Mouse (Mus musculus): ENCODE measurements around the gene Rpl13a. TPM values are rescaled to one million over a fixed set of nuclear protein-coding genes. Genes with fewer than 3 reads are reported as not detected.

Rpl13a gene
- polyA plus RNA-seq, 1 experiment from 2014 or later: 1,710 TPM

DNA sequence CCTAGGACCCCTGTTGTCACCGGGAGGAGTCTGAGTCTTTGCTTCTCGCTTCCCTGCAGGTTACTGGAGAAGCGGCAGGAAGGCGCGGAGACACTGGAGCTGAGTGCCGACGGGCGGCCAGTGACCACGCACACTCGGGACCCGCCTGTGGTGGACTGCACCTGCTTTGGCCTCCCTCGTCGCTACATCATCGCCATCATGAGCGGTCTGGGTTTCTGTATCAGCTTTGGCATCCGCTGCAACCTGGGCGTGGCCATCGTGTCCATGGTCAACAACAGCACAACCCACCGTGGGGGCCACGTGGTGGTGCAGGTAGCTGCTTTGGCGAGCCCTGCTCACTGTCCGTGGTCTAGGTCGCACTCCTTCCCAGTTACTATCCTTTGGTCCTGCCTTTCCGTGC is 40.1 kb upstream of the Rpl13a start:
- H3K4me1 ChIP-seq (replicated peaks; ENCODE audit: control insufficient read depth, insufficient read depth, low read length): no peaks in the 10 kb centered on the region
- ATAC-seq (replicated peaks; ENCODE audit: low FRiP score, low TSS enrichment, low read depth): no peak
- WGBS: 7% methylated on average over 24 of the region's 24 CpGs
- H3K27ac ChIP-seq (ENCODE audit: low read depth): no peak overlapping the region
- no peak for DNase-seq (ENCODE audit: low spot score)
- no peaks in the 10 kb centered on the region for H3K36me3 ChIP-seq (ENCODE audit: control insufficient read depth, insufficient read depth, low read length)
- H3K4me2 ChIP-seq (ENCODE audit: low read length): no peak overlapping the region
- no peak overlapping the region for H3K9ac ChIP-seq (ENCODE audit: low read length)
- no peak overlapping the region for H3K4me3 ChIP-seq (ENCODE audit: low read depth, low read length)
- peaks cover 21% of the 10 kb centered on the region for H3K9me3 ChIP-seq (ENCODE audit: control insufficient read depth, low read length)
- peaks cover 73% of the 10 kb centered on the region for H3K27me3 ChIP-seq (replicated peaks; ENCODE audit: control insufficient read depth, insufficient read depth, low read length)

- 2% methylated on average over 19 of the region's 19 CpGs for WGBS
These were observed 39.3 kb upstream of the Rpl13a start for GRCm38 (mm10) chr7:45167761-45168445.

DNA sequence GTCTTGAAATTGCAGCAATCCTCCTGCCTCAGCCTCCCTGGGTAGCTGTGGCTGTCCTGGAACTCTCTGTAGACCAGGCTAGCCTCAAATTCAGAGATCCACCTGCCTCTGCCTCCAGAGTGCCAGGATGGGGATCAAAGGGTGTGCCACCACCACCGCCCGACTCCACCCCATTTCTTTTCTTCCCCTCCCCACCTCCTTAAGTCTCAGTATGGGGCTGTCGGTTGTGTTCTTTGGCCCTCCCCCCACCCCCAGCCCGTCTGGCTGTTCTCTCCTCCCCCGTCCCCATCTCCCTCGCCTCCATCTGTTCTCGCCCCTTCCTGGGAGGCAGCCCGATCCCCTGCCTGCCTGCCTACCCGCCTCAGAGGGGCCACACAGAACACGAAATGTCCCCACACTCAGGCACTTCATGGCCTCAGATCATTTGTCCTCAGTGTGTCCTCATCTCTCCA is 38.4 kb upstream of the Rpl13a start:
- no peaks in the 10 kb centered on the region for H3K36me3 ChIP-seq (ENCODE audit: control insufficient read depth, insufficient read depth, low read length)
- 27% methylated on average over 10 of the region's 10 CpGs for WGBS
- no peak overlapping the region for H3K4me3 ChIP-seq (ENCODE audit: low read depth, low read length)
- H3K9me3 ChIP-seq (ENCODE audit: control insufficient read depth, low read length): peaks cover 21% of the 10 kb centered on the region
- no peak for DNase-seq (ENCODE audit: low spot score)
- no peaks in the 10 kb centered on the region for H3K4me1 ChIP-seq (replicated peaks; ENCODE audit: control insufficient read depth, insufficient read depth, low read length)
- H3K9ac ChIP-seq (ENCODE audit: low read length): no peak overlapping the region
- no peak overlapping the region for H3K27ac ChIP-seq (ENCODE audit: low read depth)
- peaks cover 84% of the 10 kb centered on the region for H3K27me3 ChIP-seq (replicated peaks; ENCODE audit: control insufficient read depth, insufficient read depth, low read length)
- no peak for ATAC-seq (replicated peaks; ENCODE audit: low FRiP score, low TSS enrichment, low read depth)
- H3K4me2 ChIP-seq (ENCODE audit: low read length): no peak overlapping the region

More at GRCm38 (mm10) chr7:45167761-45168445, 39.3 kb upstream of the Rpl13a start:
- Histone ChIP-seq H3K4me2 (ENCODE audit: low read length) (no peak overlapping the region), H3K36me3 (ENCODE audit: control insufficient read depth, insufficient read depth, low read length) (no peaks in the 10 kb centered on the region), H3K27me3 (replicated peaks; ENCODE audit: control insufficient read depth, insufficient read depth, low read length) (peaks cover 77% of the 10 kb centered on the region), H3K4me1 (replicated peaks; ENCODE audit: control insufficient read depth, insufficient read depth, low read length) (no peaks in the 10 kb centered on the region), H3K27ac (ENCODE audit: low read depth) (no peak overlapping the region), H3K9ac (ENCODE audit: low read length) (no peak overlapping the region), H3K9me3 (ENCODE audit: control insufficient read depth, low read length) (peaks cover 21% of the 10 kb centered on the region), H3K4me3 (ENCODE audit: low read depth, low read length) (no peak overlapping the region)
- DNase-seq (ENCODE audit: low spot score): no peak
- no peak for ATAC-seq (replicated peaks; ENCODE audit: low FRiP score, low TSS enrichment, low read depth)

GRCm38 (mm10) chr7:45165701-45166100 is 37.1 kb upstream of the Rpl13a start:
- peaks cover 2% of the 10 kb centered on the region; the same call in 1 of the 2 replicates for H3K36me3 ChIP-seq (ENCODE audit: control insufficient read depth, insufficient read depth, low read length)
- 47% methylated on average over 11 of the region's 11 CpGs for WGBS
- no peak overlapping the region for H3K27ac ChIP-seq (ENCODE audit: low read depth)
- no peak overlapping the region for H3K4me3 ChIP-seq (ENCODE audit: low read depth, low read length)
- no peak overlapping the region for H3K4me2 ChIP-seq (ENCODE audit: low read length)
- no peaks in the 10 kb centered on the region for H3K4me1 ChIP-seq (replicated peaks; ENCODE audit: control insufficient read depth, insufficient read depth, low read length)
- H3K9ac ChIP-seq (ENCODE audit: low read length): no peak overlapping the region
- H3K27me3 ChIP-seq (replicated peaks; ENCODE audit: control insufficient read depth, insufficient read depth, low read length): peaks cover 78% of the 10 kb centered on the region
- DNase-seq (ENCODE audit: low spot score): no peak
- peaks cover 21% of the 10 kb centered on the region for H3K9me3 ChIP-seq (ENCODE audit: control insufficient read depth, low read length)
- no peak for ATAC-seq (replicated peaks; ENCODE audit: low FRiP score, low TSS enrichment, low read depth)

GRCm38 (mm10) chr7:45164833-45165232 is 36.3 kb upstream of the Rpl13a start:
- 72% methylated on average over 5 of the region's 5 CpGs for WGBS
- H3K27me3 ChIP-seq (replicated peaks; ENCODE audit: control insufficient read depth, insufficient read depth, low read length): peaks cover 76% of the 10 kb centered on the region
- H3K9me3 ChIP-seq (ENCODE audit: control insufficient read depth, low read length): peaks cover 12% of the 10 kb centered on the region
- no peak overlapping the region for H3K27ac ChIP-seq (ENCODE audit: low read depth)
- no peak for ATAC-seq (replicated peaks; ENCODE audit: low FRiP score, low TSS enrichment, low read depth)
- H3K36me3 ChIP-seq (ENCODE audit: control insufficient read depth, insufficient read depth, low read length): peaks cover 11% of the 10 kb centered on the region
- no peak overlapping the region for H3K9ac ChIP-seq (ENCODE audit: low read length)
- DNase-seq (ENCODE audit: low spot score): no peak
- H3K4me2 ChIP-seq (ENCODE audit: low read length): no peak overlapping the region
- H3K4me3 ChIP-seq (ENCODE audit: low read depth, low read length): no peak overlapping the region
- no peaks in the 10 kb centered on the region for H3K4me1 ChIP-seq (replicated peaks; ENCODE audit: control insufficient read depth, insufficient read depth, low read length)

DNA sequence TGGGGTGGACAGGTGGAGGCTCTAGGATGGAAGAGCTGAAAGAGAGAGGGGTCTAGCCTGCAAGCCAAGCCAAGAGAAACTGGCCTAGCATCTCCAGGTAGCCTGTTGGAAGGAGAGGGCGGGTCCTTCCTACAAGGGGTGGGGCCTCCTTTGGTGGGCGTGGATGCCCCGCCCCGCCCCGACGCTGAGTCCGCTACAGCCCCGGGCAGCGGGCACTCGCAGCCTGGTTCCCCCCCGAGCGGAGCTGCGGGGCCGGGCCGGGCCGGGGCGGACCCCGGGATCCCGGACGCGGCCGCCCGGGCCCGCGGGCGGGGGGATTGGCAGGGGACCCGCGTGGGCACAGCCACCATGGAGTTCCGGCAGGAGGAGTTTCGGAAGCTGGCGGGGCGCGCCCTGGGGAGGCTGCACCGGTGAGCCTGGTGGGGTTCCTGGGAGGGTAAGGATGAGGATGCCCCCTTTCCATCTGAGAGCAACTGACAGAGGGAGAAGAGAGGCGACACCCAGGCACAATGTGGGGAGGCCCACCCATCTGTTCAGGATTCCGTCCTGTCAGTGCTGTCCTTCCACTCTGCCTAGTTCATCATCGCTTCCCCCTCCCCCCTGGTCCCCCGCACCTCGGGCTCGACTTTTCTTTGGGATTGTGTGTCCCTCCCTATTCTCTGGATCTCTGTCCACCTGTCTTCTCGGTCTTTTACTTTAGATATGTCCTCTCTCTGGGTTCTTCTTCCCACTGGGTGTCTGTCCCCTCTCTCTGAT is 35.4 kb upstream of the Rpl13a start, which contains the start of gene Slc17a7:
Gene Slc17a7, plus strand, starts transcription at position 215 of the 756 bp plus-strand sequence.
- DNase-seq (ENCODE audit: low spot score) (peak; percentile 70), ATAC-seq (replicated peaks; ENCODE audit: low FRiP score, low TSS enrichment, low read depth) (no peak)
- 2% methylated on average over 36 of the region's 41 CpGs for WGBS
- Histone ChIP-seq H3K27me3 (replicated peaks; ENCODE audit: control insufficient read depth, insufficient read depth, low read length) (peaks cover 67% of the 10 kb centered on the region), H3K9ac (ENCODE audit: low read length) (no peak within 1 kb of the TSS), H3K9me3 (ENCODE audit: control insufficient read depth, low read length) (peaks cover 3% of the 10 kb centered on the region), H3K27ac (ENCODE audit: low read depth) (no peak within 1 kb of the TSS), H3K4me3 (ENCODE audit: low read depth, low read length) (peak within 1 kb of the TSS; percentile 25), H3K4me1 (replicated peaks; ENCODE audit: control insufficient read depth, insufficient read depth, low read length) (no peaks in the 10 kb centered on the region), H3K36me3 (ENCODE audit: control insufficient read depth, insufficient read depth, low read length) (peaks cover 20% of the 10 kb centered on the region), H3K4me2 (ENCODE audit: low read length) (peak within 1 kb of the TSS; percentile 51)

GRCm38 (mm10) chr7:45162996-45163615 is 34.5 kb upstream of the Rpl13a start:
- Histone ChIP-seq H3K9ac (ENCODE audit: low read length) (no peak overlapping the region), H3K4me3 (ENCODE audit: low read depth, low read length) (no peak overlapping the region), H3K27me3 (replicated peaks; ENCODE audit: control insufficient read depth, insufficient read depth, low read length) (peaks cover 59% of the 10 kb centered on the region), H3K4me2 (ENCODE audit: low read length) (no peak overlapping the region), H3K36me3 (ENCODE audit: control insufficient read depth, insufficient read depth, low read length) (peaks cover 25% of the 10 kb centered on the region), H3K27ac (ENCODE audit: low read depth) (no peak overlapping the region), H3K4me1 (replicated peaks; ENCODE audit: control insufficient read depth, insufficient read depth, low read length) (no peaks in the 10 kb centered on the region), H3K9me3 (ENCODE audit: control insufficient read depth, low read length) (no peaks in the 10 kb centered on the region)
- DNase-seq (ENCODE audit: low spot score) (no peak), ATAC-seq (replicated peaks; ENCODE audit: low FRiP score, low TSS enrichment, low read depth) (no peak)
- WGBS: 72% methylated on average over 9 of the region's 9 CpGs

DNA sequence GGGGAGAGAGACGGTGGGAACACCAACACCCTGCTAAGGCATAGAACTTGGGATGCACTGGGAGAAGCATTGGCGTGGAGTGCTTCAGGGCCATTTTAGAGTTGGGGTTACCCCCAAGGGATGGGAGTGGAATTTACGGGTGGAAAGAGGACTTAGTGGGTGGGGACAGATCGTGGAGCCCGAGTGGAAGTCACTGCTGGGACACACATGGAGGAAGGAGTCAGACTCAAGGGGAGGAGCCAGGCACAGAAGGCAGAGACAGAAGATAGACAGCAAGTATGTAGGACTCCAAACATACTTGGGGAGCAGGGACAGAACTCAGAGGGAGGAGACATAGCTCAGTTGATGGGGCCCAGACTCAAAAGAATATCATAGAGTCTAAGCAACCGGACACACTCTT is 34.0 kb upstream of the Rpl13a start:
- Histone ChIP-seq H3K27me3 (replicated peaks; ENCODE audit: control insufficient read depth, insufficient read depth, low read length) (peaks cover 53% of the 10 kb centered on the region), H3K27ac (ENCODE audit: low read depth) (no peak overlapping the region), H3K4me3 (ENCODE audit: low read depth, low read length) (peak overlapping the region; percentile 34), H3K9ac (ENCODE audit: low read length) (peak overlapping the region; percentile 14; the same call in 1 of the 2 replicates), H3K36me3 (ENCODE audit: control insufficient read depth, insufficient read depth, low read length) (peaks cover 29% of the 10 kb centered on the region), H3K4me2 (ENCODE audit: low read length) (peak overlapping the region; percentile 69), H3K4me1 (replicated peaks; ENCODE audit: control insufficient read depth, insufficient read depth, low read length) (no peaks in the 10 kb centered on the region), H3K9me3 (ENCODE audit: control insufficient read depth, low read length) (no peaks in the 10 kb centered on the region)
- ATAC-seq (replicated peaks; ENCODE audit: low FRiP score, low TSS enrichment, low read depth): no peak
- no peak for DNase-seq (ENCODE audit: low spot score)
- WGBS: 27% methylated on average over 6 of the region's 6 CpGs
